Mouse (Mus musculus) MEL (cell line): ENCODE measurements at regions not wholly inside any gene's neighbourhood (a gene's known extent, or its start where the extent isn't known, plus 50 kb on each side); places are given as distances from the start of the nearest gene placed in this dataset.

ENCODE experiments used
- CHD1 ChIP-seq: IDR thresholded peaks from 2 replicates; pipeline ENCODE4 v1.6.1; 2012; ENCODE audit warnings: low read depth, mild to moderate bottlenecking, inconsistent platforms, low read length, improper control_type of control experiment
- CTCF ChIP-seq, 3 experiments: IDR thresholded peaks in 2 of 3; conservative IDR thresholded peaks in 1 of 3; 2 replicates each; pipeline ENCODE4 v1.5.1; 2011 to 2012; ENCODE audit warnings: low read length in 3 of 3, low read depth in 2 of 3, mild to moderate bottlenecking in 2 of 3, improper control_type of control experiment in 1 of 3, inconsistent platforms in 1 of 3, mixed read lengths in 1 of 3, moderate library complexity in 1 of 3; ENCODE audit not compliant: control insufficient read depth in 1 of 3, insufficient read depth in 1 of 3, poor library complexity in 1 of 3, severe bottlenecking in 1 of 3
- E2F4 ChIP-seq: IDR thresholded peaks from 2 replicates; pipeline ENCODE4 v1.6.1; 2011; ENCODE audit warnings: low read depth, low read length, improper control_type of control experiment, borderline replicate concordance
- EP300 ChIP-seq, 2 experiments: IDR thresholded peaks; 2 replicates each; pipeline ENCODE4 v1.6.1; 2011; ENCODE audit warnings: improper control_type of control experiment in 2 of 2, low read length in 2 of 2, low read depth in 1 of 2, mild to moderate bottlenecking in 1 of 2
- ETS1 ChIP-seq: IDR thresholded peaks from 2 replicates; pipeline ENCODE4 v1.6.1; 2012; ENCODE audit warnings: low read depth, mild to moderate bottlenecking, inconsistent platforms, low read length, improper control_type of control experiment, moderate library complexity
- GATA1 ChIP-seq: IDR thresholded peaks from 2 replicates; pipeline ENCODE4 v1.6.1; 2011; ENCODE audit warnings: low read depth, low read length, improper control_type of control experiment
- MAZ ChIP-seq: IDR thresholded peaks from 2 replicates; pipeline ENCODE4 v1.6.1; 2012; ENCODE audit warnings: low read depth, mild to moderate bottlenecking, inconsistent platforms, low read length, improper control_type of control experiment
- POLR2A ChIP-seq, 2 experiments: IDR thresholded peaks; 2 replicates each; pipeline ENCODE4 v1.6.1; 2011 to 2012; ENCODE audit warnings: low read length in 2 of 2, mild to moderate bottlenecking in 2 of 2, control low read depth in 1 of 2, improper control_type of control experiment in 1 of 2, low read depth in 1 of 2, moderate library complexity in 1 of 2; ENCODE audit not compliant: control insufficient read depth in 1 of 2, insufficient read depth in 1 of 2, poor library complexity in 1 of 2
- RCOR1 ChIP-seq: IDR thresholded peaks from 2 replicates; pipeline ENCODE4 v1.6.1; 2012; ENCODE audit warnings: low read depth, mild to moderate bottlenecking, inconsistent platforms, low read length, improper control_type of control experiment
- SIN3A ChIP-seq: IDR thresholded peaks from 2 replicates; pipeline ENCODE4 v1.6.1; 2012; ENCODE audit warnings: low read length, improper control_type of control experiment, inconsistent platforms
- USF1 ChIP-seq: IDR thresholded peaks from 2 replicates; pipeline ENCODE4 v1.6.1; 2014; ENCODE audit warnings: low read depth, mild to moderate bottlenecking, inconsistent platforms, low read length, improper control_type of control experiment, moderate library complexity
- ZNF384 ChIP-seq: IDR thresholded peaks from 2 replicates; pipeline ENCODE4 v1.6.1; 2012; ENCODE audit warnings: low read depth, mild to moderate bottlenecking, inconsistent platforms, low read length, improper control_type of control experiment

DNA sequence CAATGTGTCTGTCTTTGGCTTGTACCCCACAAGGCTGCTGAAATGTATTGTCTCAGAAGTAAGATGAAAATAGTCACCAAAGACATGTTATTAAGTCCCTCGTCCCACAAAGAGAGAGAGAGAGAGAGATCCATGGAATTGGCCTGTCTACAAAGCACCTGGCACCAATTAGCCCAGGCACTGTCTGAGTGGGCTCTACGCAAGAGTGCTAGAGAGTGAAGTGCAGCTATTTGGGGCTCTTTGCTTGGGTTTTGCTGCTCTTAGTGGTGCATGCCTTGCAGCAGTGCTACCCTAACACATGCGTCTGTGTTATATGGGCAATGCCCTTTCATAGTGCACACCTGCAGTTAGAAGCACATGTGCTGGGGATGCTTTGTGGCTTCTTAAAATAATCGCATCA is 185.4 kb upstream of the Sfrp2 start:
- TF ChIP-seq CTCF (IDR thresholded peaks at IDR 0.05 in 2 of 3, conservative IDR thresholded peaks at IDR 0.05 in 1 of 3; ENCODE audit: control insufficient read depth in 1 of 3, insufficient read depth in 1 of 3, low read depth in 2 of 3, low read length in 3 of 3, poor library complexity in 1 of 3, severe bottlenecking in 1 of 3) (no peak), USF1 (no peak), EP300 (IDR thresholded peaks at IDR 0.05; ENCODE audit: low read depth in 1 of 2, low read length in 2 of 2) (no peak), SIN3A (no peak), POLR2A (IDR thresholded peaks at IDR 0.05; ENCODE audit: control insufficient read depth in 1 of 2, insufficient read depth in 1 of 2, low read depth in 1 of 2, low read length in 2 of 2, poor library complexity in 1 of 2) (no peak), ETS1 (no peak), CHD1 (no peak), GATA1 (no peak), E2F4 (no peak), MAZ (no peak), ZNF384 (no peak), RCOR1 (no peak)
